Mouse (Mus musculus) liver, embryonic 14.5 days (tissue): ENCODE results near the gene Sptbn1.

Experiments used
- CTCF ChIP-seq: IDR thresholded peaks from 2 replicates; pipeline ENCODE4 v1.5.1; 2016; ENCODE audit warnings: antibody characterized with exemption, low read depth, control low read depth
- EP300 ChIP-seq: IDR thresholded peaks from 2 replicates; pipeline ENCODE4 v1.6.1; 2016; ENCODE audit warnings: antibody characterized with exemption, low read depth

DNA sequence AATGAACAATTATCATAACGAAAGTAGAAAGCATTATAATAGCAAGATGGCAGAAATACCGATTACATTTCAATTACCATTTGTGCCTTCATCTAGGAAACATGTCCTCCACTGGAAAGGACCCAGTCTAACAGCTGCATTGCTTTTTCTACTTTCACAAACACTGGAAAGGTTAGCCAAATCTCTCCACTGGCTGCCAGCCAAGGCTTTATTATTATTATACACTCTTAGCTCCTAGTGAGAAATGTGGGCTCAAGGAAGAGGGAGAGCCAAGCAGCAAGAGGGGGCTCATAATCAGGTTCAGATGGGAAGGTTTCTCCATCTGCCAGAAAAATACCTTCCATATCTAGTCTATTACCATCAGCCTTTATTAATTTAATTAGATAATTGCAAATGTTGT is 35.9 kb downstream of the Sptbn1 start:
- TF ChIP-seq CTCF (no peak), EP300 (no peak)
